Mouse (Mus musculus) CH12F3 (cell line): Measurements from ENCODE around the gene Wdr18.

Experiments used
- in situ Hi-C: fragments of 300-500 bp; cut with MboI; formaldehyde crosslinking; loops from 2 replicates; pipeline ENCODE4 v1.14.3; 2020; ENCODE audit warnings: low sequenced_read_pairs

The Wdr18 gene

DNA sequence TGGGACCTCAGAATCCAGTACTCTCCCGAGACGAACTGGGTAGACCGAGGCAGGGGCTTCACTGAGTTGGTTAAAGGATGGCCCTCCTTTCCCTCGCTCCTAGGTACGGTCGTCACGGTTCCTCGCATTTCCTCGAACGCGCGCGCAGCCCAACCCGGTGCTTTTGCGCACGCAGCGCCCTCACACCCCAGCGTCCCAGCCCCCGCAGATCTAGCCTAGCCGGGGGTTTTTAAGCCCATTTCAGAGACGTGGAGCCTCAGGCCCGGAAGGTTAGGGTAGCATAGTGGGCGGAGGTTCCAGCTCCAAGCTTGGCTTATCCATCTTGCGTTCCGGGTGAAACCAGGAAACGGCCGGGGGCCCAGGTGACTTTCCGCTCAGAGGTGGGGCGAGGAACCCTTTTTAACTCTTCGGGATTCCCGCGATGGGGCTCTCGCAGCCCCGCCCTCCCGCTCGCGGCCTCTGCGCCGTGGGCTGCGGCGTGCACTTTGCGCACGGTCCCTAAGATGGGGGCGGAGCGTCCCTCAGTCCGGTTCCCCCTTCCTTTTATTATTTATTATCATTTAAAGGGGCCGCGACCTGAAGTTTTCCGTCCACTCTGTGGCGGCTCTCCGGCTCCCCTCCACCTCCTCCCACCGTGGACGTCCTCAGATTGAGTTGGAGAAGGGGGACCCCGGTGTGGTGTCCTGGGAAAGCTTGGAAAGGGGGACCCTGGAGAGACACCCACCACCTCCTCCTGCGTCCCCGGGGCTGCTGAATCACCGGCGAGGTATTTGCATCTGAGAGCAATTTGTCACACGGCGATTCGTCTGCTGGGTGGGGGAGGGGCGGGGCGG is 33.2 kb upstream of the Wdr18 start, which contains the start of gene Arid3a:
TSS of gene Arid3a (plus strand) at position 553 of the 833 bp plus-strand sequence.
- in situ Hi-C loops, result no loop called here

- in situ Hi-C loops, result no loop called here
Measured at GRCm38 (mm10) chr10:79927324-79928029, 32.5 kb upstream of the Wdr18 start.

GRCm38 (mm10) chr10:79928030-79928694 is 31.8 kb upstream of the Wdr18 start:
- in situ Hi-C loops, result no loop called here

- in situ Hi-C loops, result no loop called here
Measured at GRCm38 (mm10) chr10:79928907-79929701, 30.8 kb upstream of the Wdr18 start.

- in situ Hi-C loops, result no loop called here
Measured at GRCm38 (mm10) chr10:79929967-79930825, 29.8 kb upstream of the Wdr18 start.

GRCm38 (mm10) chr10:79930826-79931186 is 29.1 kb upstream of the Wdr18 start:
- in situ Hi-C loops, result no loop called here

- in situ Hi-C loops, result no loop called here
Measured at GRCm38 (mm10) chr10:79931797-79932196, 28.2 kb upstream of the Wdr18 start.

DNA sequence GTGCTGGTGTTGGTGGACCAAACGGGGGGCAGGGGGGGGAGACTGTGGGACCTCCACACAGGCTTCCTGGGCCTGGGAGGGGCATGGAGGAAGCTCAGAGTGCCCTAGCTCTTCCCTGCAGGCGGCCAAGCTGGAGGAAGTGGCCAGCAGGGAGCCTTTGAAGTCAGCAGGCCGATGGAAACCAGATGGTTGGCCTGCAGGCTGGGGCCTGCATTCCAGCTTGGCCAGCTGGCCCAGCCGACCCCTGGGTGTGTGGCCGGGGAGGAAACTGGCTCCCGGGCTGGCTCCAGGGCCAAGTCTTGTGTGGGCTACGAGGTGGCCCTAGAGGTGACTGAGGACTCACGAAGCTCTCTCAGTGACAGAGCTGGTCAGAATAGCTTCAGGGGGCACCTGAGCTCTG is 27.2 kb upstream of the Wdr18 start:
- in situ Hi-C loops, result no loop called here

DNA sequence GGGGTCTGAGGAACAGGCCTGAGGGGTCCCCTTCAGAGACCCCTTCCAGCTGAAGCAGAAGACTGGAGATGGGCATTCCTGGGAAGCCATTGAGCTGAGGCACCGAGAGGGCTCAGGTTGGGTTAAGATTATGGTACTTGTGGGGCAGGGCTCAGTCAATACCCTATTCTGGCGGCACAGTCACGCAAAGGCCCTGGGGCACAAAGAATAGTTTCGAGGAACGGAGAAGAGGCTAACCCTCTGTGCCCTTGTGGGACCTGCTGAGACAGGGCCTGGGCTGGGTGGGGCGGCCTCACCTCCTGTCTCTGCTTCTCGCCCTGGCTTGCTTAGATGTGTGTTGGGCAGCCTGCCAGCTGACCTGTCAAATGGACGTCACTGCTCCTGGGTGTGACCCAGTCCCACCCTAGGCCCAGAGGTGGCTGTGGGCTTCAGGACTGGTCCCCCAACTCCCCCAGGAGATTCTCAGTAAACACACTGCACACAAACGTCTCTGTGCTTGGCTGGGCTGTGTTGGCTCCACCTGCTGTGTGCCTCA is 26.7 kb upstream of the Wdr18 start:
- in situ Hi-C loops, result no loop called here

DNA sequence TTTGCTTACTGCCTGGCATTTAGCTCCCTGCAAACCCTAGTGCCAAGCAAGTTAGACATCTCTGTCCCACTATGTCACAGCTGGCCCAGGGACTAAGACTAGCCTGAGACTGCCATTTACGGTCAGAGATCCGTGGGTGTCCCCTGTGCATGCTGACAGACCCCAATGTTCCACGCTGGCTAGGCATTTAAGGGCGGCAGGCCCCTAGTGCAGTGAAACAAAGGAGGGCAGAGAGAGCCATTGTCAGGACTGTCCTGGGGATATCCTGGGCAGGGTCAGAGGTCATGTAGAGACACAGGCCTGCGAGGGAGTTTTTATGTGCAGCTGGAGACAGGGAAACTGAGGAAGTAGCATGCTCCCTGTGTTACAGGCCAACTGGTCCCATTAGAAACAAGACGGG is 26.1 kb upstream of the Wdr18 start:
- in situ Hi-C loops, result no loop called here

GRCm38 (mm10) chr10:79934272-79934721 is 25.7 kb upstream of the Wdr18 start:
- in situ Hi-C loops, result no loop called here

- in situ Hi-C loops, result no loop called here
Measured at GRCm38 (mm10) chr10:79934794-79935569, 25.0 kb upstream of the Wdr18 start.

DNA sequence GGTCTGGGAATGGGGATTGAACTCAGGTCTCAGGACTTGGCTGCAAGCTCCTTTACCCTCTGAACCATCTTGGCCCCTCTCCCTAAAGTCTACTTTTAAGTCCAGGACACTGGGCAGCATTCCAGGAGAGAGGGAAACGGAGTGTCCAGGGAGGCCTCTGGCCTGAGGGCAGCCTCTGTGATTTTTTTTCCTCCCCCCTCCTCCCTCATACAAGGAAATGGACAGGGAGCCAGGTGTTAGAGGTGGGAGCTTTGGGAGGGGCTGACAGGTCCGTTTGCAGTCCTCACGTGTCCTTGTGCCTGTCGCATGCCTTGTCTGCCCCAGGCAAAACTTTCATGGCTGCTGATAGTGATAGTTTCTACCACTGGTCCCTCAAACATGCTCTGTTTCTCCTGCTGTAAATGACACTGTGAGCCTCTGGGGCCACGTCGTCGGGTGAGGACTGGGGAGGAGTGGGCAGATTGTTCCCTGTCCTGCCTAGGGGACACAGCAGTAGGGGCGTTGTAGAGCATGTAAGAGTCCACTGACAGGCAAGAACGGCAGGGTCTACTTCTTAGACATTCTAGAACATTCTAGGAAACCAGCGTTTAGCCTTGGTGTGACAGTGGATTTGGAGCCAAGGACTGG is 23.6 kb upstream of the Wdr18 start:
- in situ Hi-C loops, result no loop called here

- in situ Hi-C loops, result no loop called here
Measured at GRCm38 (mm10) chr10:79936911-79937441, 23.0 kb upstream of the Wdr18 start.

DNA sequence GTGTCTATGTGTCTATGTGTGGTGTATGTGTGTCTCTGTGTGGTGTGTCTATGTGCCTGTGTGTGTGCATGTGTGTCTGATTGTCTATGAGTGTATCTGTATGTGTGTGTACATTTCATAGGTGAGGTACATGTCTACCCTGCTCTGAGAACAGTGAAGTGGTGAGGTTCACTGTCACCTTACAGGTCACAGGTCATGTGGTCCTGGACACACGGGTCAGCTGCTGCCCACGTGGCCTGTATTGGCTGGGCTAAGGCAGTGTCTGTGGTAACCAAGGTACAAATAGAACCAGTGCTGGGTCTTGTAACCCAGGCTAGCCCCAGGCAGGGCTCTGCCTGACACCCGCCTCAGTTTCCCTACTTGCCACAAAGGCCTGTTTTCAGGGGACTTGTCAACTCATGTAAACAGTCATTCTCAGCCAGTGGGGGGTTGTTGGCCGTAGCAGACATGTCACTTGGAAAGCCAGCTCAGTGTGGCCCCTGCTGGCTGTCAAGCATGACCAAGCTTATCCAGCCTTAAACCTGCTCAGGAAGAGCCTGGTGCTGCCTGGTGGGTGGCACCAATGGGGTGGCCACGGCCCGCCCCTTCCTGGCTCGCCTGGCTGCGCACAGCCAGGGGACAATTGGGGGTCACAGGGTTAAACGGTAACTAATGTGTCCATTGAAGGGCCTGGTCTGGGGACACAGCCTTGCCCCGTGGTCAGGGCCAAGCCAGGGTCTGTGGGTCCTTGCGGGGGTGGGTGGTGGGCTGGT is 22.0 kb upstream of the Wdr18 start:
- in situ Hi-C loops, result no loop called here

GRCm38 (mm10) chr10:79940749-79941148 is 19.2 kb upstream of the Wdr18 start:
- in situ Hi-C loops, result no loop called here

GRCm38 (mm10) chr10:79942988-79943387 is 17.0 kb upstream of the Wdr18 start:
- in situ Hi-C loops, result no loop called here
